Mouse (Mus musculus): ENCODE data around the gene Gnb1l. TPM values are rescaled to one million over a fixed set of nuclear protein-coding genes. Genes with fewer than 3 reads are reported as not detected.
A peak's percentile ranks its signal among the peaks of the same experiment; 100 is the strongest.

Gene Gnb1l
- 14.6 and 17.1 TPM in 2 replicates for total RNA-seq (2014; fragmentation: Nextera tagmentation)
- 5.8 and 10.1 TPM in 2 replicates for total RNA-seq (2017)

- ATAC-seq (replicated peaks; ENCODE audit: low FRiP score, low TSS enrichment, poor library complexity, severe bottlenecking): peak; percentile 83
Observed at GRCm38 (mm10) chr16:18498558-18498990, at the start of gene Gnb1l, which contains the start of gene Rtl10. Gene Gnb1l, plus strand, starts transcription at chr16:18498713. Gene Rtl10, plus strand, starts transcription at chr16:18498901.

- ATAC-seq (replicated peaks; ENCODE audit: low FRiP score, low TSS enrichment, poor library complexity, severe bottlenecking): no peak
Observed at GRCm38 (mm10) chr16:18449005-18449404, 49.5 kb upstream of the Gnb1l start.

GRCm38 (mm10) chr16:18451486-18452181 lies 46.9 kb upstream of the Gnb1l start:
- no peak for ATAC-seq (replicated peaks; ENCODE audit: low FRiP score, low TSS enrichment, poor library complexity, severe bottlenecking)

- no peak for ATAC-seq (replicated peaks; ENCODE audit: low FRiP score, low TSS enrichment, poor library complexity, severe bottlenecking)
Observed at GRCm38 (mm10) chr16:18452361-18452862, 46.1 kb upstream of the Gnb1l start.

GRCm38 (mm10) chr16:18453846-18454245 lies 44.7 kb upstream of the Gnb1l start:
- ATAC-seq (replicated peaks; ENCODE audit: low FRiP score, low TSS enrichment, poor library complexity, severe bottlenecking): no peak

GRCm38 (mm10) chr16:18455407-18455806 lies 43.1 kb upstream of the Gnb1l start:
- ATAC-seq (replicated peaks; ENCODE audit: low FRiP score, low TSS enrichment, poor library complexity, severe bottlenecking): no peak

- no peak for ATAC-seq (replicated peaks; ENCODE audit: low FRiP score, low TSS enrichment, poor library complexity, severe bottlenecking)
Observed at GRCm38 (mm10) chr16:18458661-18459060, 39.9 kb upstream of the Gnb1l start.

- peak; percentile 12 for ATAC-seq (replicated peaks; ENCODE audit: low FRiP score, low TSS enrichment, poor library complexity, severe bottlenecking)
Observed at GRCm38 (mm10) chr16:18459335-18459954, 39.1 kb upstream of the Gnb1l start.

GRCm38 (mm10) chr16:18459955-18460370 lies 38.5 kb upstream of the Gnb1l start:
- ATAC-seq (replicated peaks; ENCODE audit: low FRiP score, low TSS enrichment, poor library complexity, severe bottlenecking): peak; percentile 93

GRCm38 (mm10) chr16:18460826-18461225 lies 37.7 kb upstream of the Gnb1l start:
- ATAC-seq (replicated peaks; ENCODE audit: low FRiP score, low TSS enrichment, poor library complexity, severe bottlenecking): no peak

GRCm38 (mm10) chr16:18462031-18462430 lies 36.5 kb upstream of the Gnb1l start:
- ATAC-seq (replicated peaks; ENCODE audit: low FRiP score, low TSS enrichment, poor library complexity, severe bottlenecking): no peak

GRCm38 (mm10) chr16:18462598-18462997 lies 35.9 kb upstream of the Gnb1l start:
- ATAC-seq (replicated peaks; ENCODE audit: low FRiP score, low TSS enrichment, poor library complexity, severe bottlenecking): no peak

GRCm38 (mm10) chr16:18464271-18464670 lies 34.2 kb upstream of the Gnb1l start:
- no peak for ATAC-seq (replicated peaks; ENCODE audit: low FRiP score, low TSS enrichment, poor library complexity, severe bottlenecking)

- no peak for ATAC-seq (replicated peaks; ENCODE audit: low FRiP score, low TSS enrichment, poor library complexity, severe bottlenecking)
Observed at GRCm38 (mm10) chr16:18470829-18471228, 27.7 kb upstream of the Gnb1l start.

- no peak for ATAC-seq (replicated peaks; ENCODE audit: low FRiP score, low TSS enrichment, poor library complexity, severe bottlenecking)
Observed at GRCm38 (mm10) chr16:18471381-18471955, 27.0 kb upstream of the Gnb1l start.

GRCm38 (mm10) chr16:18471976-18472375 lies 26.5 kb upstream of the Gnb1l start:
- ATAC-seq (replicated peaks; ENCODE audit: low FRiP score, low TSS enrichment, poor library complexity, severe bottlenecking): no peak

GRCm38 (mm10) chr16:18472416-18472815 lies 26.1 kb upstream of the Gnb1l start:
- no peak for ATAC-seq (replicated peaks; ENCODE audit: low FRiP score, low TSS enrichment, poor library complexity, severe bottlenecking)

- no peak for ATAC-seq (replicated peaks; ENCODE audit: low FRiP score, low TSS enrichment, poor library complexity, severe bottlenecking)
Observed at GRCm38 (mm10) chr16:18472976-18473375, 25.5 kb upstream of the Gnb1l start.

GRCm38 (mm10) chr16:18474021-18474420 lies 24.5 kb upstream of the Gnb1l start:
- no peak for ATAC-seq (replicated peaks; ENCODE audit: low FRiP score, low TSS enrichment, poor library complexity, severe bottlenecking)

- ATAC-seq (replicated peaks; ENCODE audit: low FRiP score, low TSS enrichment, poor library complexity, severe bottlenecking): no peak
Observed at GRCm38 (mm10) chr16:18477996-18478395, 20.5 kb upstream of the Gnb1l start.
